Mouse (Mus musculus) liver, embryonic 13.5 days (tissue): Measurements from ENCODE around the gene Kidins220. TPM values are rescaled to one million over a fixed set of nuclear protein-coding genes. Genes with fewer than 3 reads are reported as not detected.
A peak's percentile ranks its signal among the peaks of the same experiment; 100 is the strongest.

Source experiments
- ATAC-seq: fragments of 200-750 bp; cut with Nextera tagmentation; 2 replicates; pipeline ENCODE4 v1.8.0; 2017; ENCODE audit warnings: low read depth, mild to moderate bottlenecking, moderate number of reproducible peaks, moderate library complexity
- DNase-seq: peaks from one replicate; pipeline ENCODE4 v3.0.0; 2022
- H3K27ac ChIP-seq: fragments of 300-500 bp; sonication (generic); 2 replicates; pipeline ENCODE4 v1.5.1; 2015; ENCODE audit warnings: moderate library complexity, mild to moderate bottlenecking, inconsistent platforms
- H3K27me3 ChIP-seq: fragments of 300-500 bp; sonication (generic); 2 replicates; pipeline ENCODE4 v1.6.1; 2015; ENCODE audit warnings: mild to moderate bottlenecking, inconsistent platforms
- H3K36me3 ChIP-seq: fragments of 300-500 bp; sonication (generic); 2 replicates; pipeline ENCODE4 v1.6.1; 2015; ENCODE audit warnings: mild to moderate bottlenecking, inconsistent platforms
- H3K4me1 ChIP-seq: fragments of 300-500 bp; sonication (generic); replicated peaks from 2 replicates; pipeline ENCODE4 v1.6.1; 2015; ENCODE audit warnings: inconsistent platforms
- H3K4me2 ChIP-seq: fragments of 300-500 bp; sonication (generic); 2 replicates; pipeline ENCODE4 v1.6.1; 2015; ENCODE audit warnings: inconsistent platforms, mild to moderate bottlenecking, moderate library complexity
- H3K4me3 ChIP-seq: fragments of 300-500 bp; sonication (generic); replicated peaks from 2 replicates; pipeline ENCODE4 v1.5.1; 2015; ENCODE audit warnings: mild to moderate bottlenecking, inconsistent platforms
- H3K9ac ChIP-seq: fragments of 300-500 bp; sonication (generic); 2 replicates; pipeline ENCODE4 v1.6.1; 2015; ENCODE audit warnings: mild to moderate bottlenecking, inconsistent platforms
- H3K9me3 ChIP-seq: fragments of 300-500 bp; sonication (generic); replicated peaks from 2 replicates; pipeline ENCODE4 v1.6.1; 2016; ENCODE audit warnings: inconsistent platforms
- whole genome bisulfite sequencing: fragments of 180-500 bp; shearing (Covaris S2); methylation state at CpG from one replicate; pipeline ENCODE4 v1.1.7; 2015; ENCODE audit not compliant: insufficient replicate concordance; 5-methylcytosine and 5-hydroxymethylcytosine counted together
- polyA plus RNA-seq: library from polyadenylated mRNA; unstranded; fragments of >200 nt; fragmentation: Nextera tagmentation; extraction: Ambion mirVana; gene quantifications from 2 replicates; pipeline ENCODE4 v1.2.1, GENCODE M21; 2015

Gene Kidins220
- polyA plus RNA-seq, 1 experiment from 2014 or later = 6.3 TPM

GRCm38 (mm10) chr12:25060901-25061300 lies 86.2 kb downstream of the Kidins220 start:
- WGBS = 76% methylated on average over 7 of the region's 7 CpGs
- DNase-seq (no peak), ATAC-seq (no peak)
- no peaks in the 10 kb centered on the region for H3K4me1 ChIP-seq
- no peak overlapping the region for H3K4me3 ChIP-seq
- no peak overlapping the region for H3K27ac ChIP-seq
- no peaks in the 10 kb centered on the region for H3K27me3 ChIP-seq
- peaks cover 29% of the 10 kb centered on the region for H3K36me3 ChIP-seq
- no peak overlapping the region for H3K9ac ChIP-seq
- no peak overlapping the region for H3K4me2 ChIP-seq
- H3K9me3 ChIP-seq = no peaks in the 10 kb centered on the region

- H3K27me3 ChIP-seq = no peaks in the 10 kb centered on the region
- H3K27ac ChIP-seq = no peak overlapping the region
- ATAC-seq = no peak
- H3K4me2 ChIP-seq = no peak overlapping the region
- no peak overlapping the region for H3K9ac ChIP-seq
- peaks cover 19% of the 10 kb centered on the region for H3K36me3 ChIP-seq
- H3K4me3 ChIP-seq = no peak overlapping the region
- DNase-seq = no peak
- WGBS = 78% methylated on average over 6 of the region's 6 CpGs
- H3K4me1 ChIP-seq = no peaks in the 10 kb centered on the region
- no peaks in the 10 kb centered on the region for H3K9me3 ChIP-seq
Measured at GRCm38 (mm10) chr12:25062264-25062663, 87.5 kb downstream of the Kidins220 start.

- 67% methylated on average over 4 of the region's 4 CpGs for WGBS
Measured at GRCm38 (mm10) chr12:25073374-25073773, 98.6 kb downstream of the Kidins220 start.

GRCm38 (mm10) chr12:25074344-25074743 lies 99.6 kb downstream of the Kidins220 start:
- H3K4me1 ChIP-seq = no peaks in the 10 kb centered on the region
- H3K27me3 ChIP-seq = no peaks in the 10 kb centered on the region
- no peak overlapping the region for H3K27ac ChIP-seq

More at GRCm38 (mm10) chr12:25073374-25073773, 98.6 kb downstream of the Kidins220 start:
- Histone ChIP-seq H3K27me3 (no peaks in the 10 kb centered on the region), H3K9ac (no peak overlapping the region), H3K27ac (no peak overlapping the region), H3K4me3 (no peak overlapping the region), H3K9me3 (no peaks in the 10 kb centered on the region), H3K36me3 (no peaks in the 10 kb centered on the region), H3K4me2 (no peak overlapping the region), H3K4me1 (no peaks in the 10 kb centered on the region)
- no peak for ATAC-seq
- no peak for DNase-seq

GRCm38 (mm10) chr12:25083260-25084178 lies 108.8 kb downstream of the Kidins220 start:
- ATAC-seq = no peak
- 33% methylated on average over 26 of the region's 26 CpGs for WGBS
- no peak for DNase-seq

More at GRCm38 (mm10) chr12:25074344-25074743, 99.6 kb downstream of the Kidins220 start:
- 63% methylated on average over 3 of the region's 3 CpGs for WGBS
- H3K36me3 ChIP-seq = no peaks in the 10 kb centered on the region
- no peak overlapping the region for H3K4me3 ChIP-seq
- no peak for DNase-seq
- no peaks in the 10 kb centered on the region for H3K9me3 ChIP-seq
- no peak overlapping the region for H3K4me2 ChIP-seq
- no peak for ATAC-seq
- no peak overlapping the region for H3K9ac ChIP-seq

GRCm38 (mm10) chr12:25086966-25087365 lies 112.2 kb downstream of the Kidins220 start:
- no peaks in the 10 kb centered on the region for H3K36me3 ChIP-seq
- no peaks in the 10 kb centered on the region for H3K9me3 ChIP-seq
- WGBS = 33% methylated on average over 4 of the region's 4 CpGs
- DNase-seq (no peak), ATAC-seq (no peak)
- no peak overlapping the region for H3K4me3 ChIP-seq
- no peak overlapping the region for H3K9ac ChIP-seq
- no peak overlapping the region for H3K4me2 ChIP-seq
- no peak overlapping the region for H3K27ac ChIP-seq
- 0 out of 2 replicates have a peak, but pooled peaks cover 9% of the 10 kb centered on the region for H3K4me1 ChIP-seq
- peaks cover 7% of the 10 kb centered on the region; the same call in 1 of the 2 replicates for H3K27me3 ChIP-seq

More at GRCm38 (mm10) chr12:25083260-25084178, 108.8 kb downstream of the Kidins220 start:
- 0 out of 2 replicates have a peak, but pooled peaks cover 6% of the 10 kb centered on the region for H3K4me1 ChIP-seq
- no peak overlapping the region for H3K4me3 ChIP-seq
- H3K4me2 ChIP-seq = no peak overlapping the region
- no peak overlapping the region for H3K9ac ChIP-seq
- H3K27me3 ChIP-seq = 0 out of 2 replicates have a peak, but pooled peaks cover 6% of the 10 kb centered on the region
- no peaks in the 10 kb centered on the region for H3K36me3 ChIP-seq
- H3K9me3 ChIP-seq = no peaks in the 10 kb centered on the region
- no peak overlapping the region for H3K27ac ChIP-seq

- no peak for DNase-seq
- Histone ChIP-seq H3K9me3 (no peaks in the 10 kb centered on the region), H3K4me2 (no peak overlapping the region), H3K9ac (no peak overlapping the region), H3K4me1 (peaks cover 14% of the 10 kb centered on the region; the same call in 1 of the 2 replicates), H3K4me3 (no peak overlapping the region), H3K27me3 (peaks cover 23% of the 10 kb centered on the region), H3K27ac (no peak overlapping the region), H3K36me3 (no peaks in the 10 kb centered on the region)
- no peak for ATAC-seq
- WGBS = 36% methylated on average over 1 of the region's 1 CpGs
Measured at GRCm38 (mm10) chr12:25089433-25089832, 114.7 kb downstream of the Kidins220 start.

GRCm38 (mm10) chr12:25092027-25092704 lies 117.4 kb downstream of the Kidins220 start:
- ATAC-seq = peak; percentile 27; the same call in 1 of the 2 replicates
- 0 out of 2 replicates have a peak overlapping the region, but pooled peaks have one; percentile 22 for H3K4me3 ChIP-seq
- H3K36me3 ChIP-seq = no peaks in the 10 kb centered on the region
- peak overlapping the region; percentile 50 for H3K4me2 ChIP-seq
- no peaks in the 10 kb centered on the region for H3K9me3 ChIP-seq
- no peak overlapping the region for H3K9ac ChIP-seq
- peak; percentile 39 for DNase-seq
- H3K4me1 ChIP-seq = peaks cover 20% of the 10 kb centered on the region
- 9% methylated on average over 25 of the region's 25 CpGs for WGBS
- H3K27ac ChIP-seq = no peak overlapping the region
- peaks cover 51% of the 10 kb centered on the region for H3K27me3 ChIP-seq

- H3K4me2 ChIP-seq = peak overlapping the region; percentile 50
- H3K36me3 ChIP-seq = no peaks in the 10 kb centered on the region
- ATAC-seq = peak; percentile 16
- H3K27me3 ChIP-seq = peaks cover 57% of the 10 kb centered on the region
- no peak overlapping the region for H3K9ac ChIP-seq
- H3K9me3 ChIP-seq = no peaks in the 10 kb centered on the region
- 0 out of 2 replicates have a peak overlapping the region, but pooled peaks have one; percentile 35 for H3K4me3 ChIP-seq
- whole genome bisulfite sequencing = 12% methylated on average over 17 of the region's 17 CpGs
- DNase-seq = no peak
- no peak overlapping the region; the same call in 1 of the 2 replicates for H3K27ac ChIP-seq
- peaks cover 26% of the 10 kb centered on the region for H3K4me1 ChIP-seq
Measured at GRCm38 (mm10) chr12:25092751-25093211, 118.1 kb downstream of the Kidins220 start.

GRCm38 (mm10) chr12:25093241-25093774 lies 118.6 kb downstream of the Kidins220 start:
- no peaks in the 10 kb centered on the region for H3K9me3 ChIP-seq
- H3K9ac ChIP-seq = 0 out of 2 replicates have a peak overlapping the region, but pooled peaks have one; percentile 4
- peaks cover 31% of the 10 kb centered on the region for H3K4me1 ChIP-seq
- WGBS = 42% methylated on average over 11 of the region's 11 CpGs
- no peak for DNase-seq
- no peak overlapping the region; the same call in 1 of the 2 replicates for H3K27ac ChIP-seq
- no peaks in the 10 kb centered on the region for H3K36me3 ChIP-seq
- H3K4me3 ChIP-seq = peak overlapping the region; percentile 35
- no peak for ATAC-seq
- peak overlapping the region; percentile 50 for H3K4me2 ChIP-seq
- H3K27me3 ChIP-seq = peaks cover 62% of the 10 kb centered on the region
